Mouse (Mus musculus) urinary bladder, adult 2 months (tissue): ENCODE results near the gene Lin52. TPM values are rescaled to one million over a fixed set of nuclear protein-coding genes. Genes with fewer than 3 reads are reported as not detected.
"Not testable (repeated sequence)": the region's sequence is repeated elsewhere in the genome, so short reads cannot be mapped to it uniquely, and the experiment has no call there.

ENCODE experiments used
- DNase-seq: peaks from one replicate; pipeline ENCODE4 v3.0.0; 2022; ENCODE audit warnings: low spot score
- polyA plus RNA-seq: library from polyadenylated mRNA; depleted of rRNA; stranded (reverse); fragments of >200 nt; gene quantifications from 2 replicates; pipeline ENCODE4 v1.2.3, GENCODE M21; 2012

Lin52 gene
- polyA plus RNA-seq, 1 experiment: 17.0 TPM

- not testable (repeated sequence) for DNase-seq
Observed at GRCm38 (mm10) chr12:84539537-84539936, 88.3 kb downstream of the Lin52 start.

- no peak for DNase-seq
Observed at GRCm38 (mm10) chr12:84541391-84541958, 90.3 kb downstream of the Lin52 start.

DNA sequence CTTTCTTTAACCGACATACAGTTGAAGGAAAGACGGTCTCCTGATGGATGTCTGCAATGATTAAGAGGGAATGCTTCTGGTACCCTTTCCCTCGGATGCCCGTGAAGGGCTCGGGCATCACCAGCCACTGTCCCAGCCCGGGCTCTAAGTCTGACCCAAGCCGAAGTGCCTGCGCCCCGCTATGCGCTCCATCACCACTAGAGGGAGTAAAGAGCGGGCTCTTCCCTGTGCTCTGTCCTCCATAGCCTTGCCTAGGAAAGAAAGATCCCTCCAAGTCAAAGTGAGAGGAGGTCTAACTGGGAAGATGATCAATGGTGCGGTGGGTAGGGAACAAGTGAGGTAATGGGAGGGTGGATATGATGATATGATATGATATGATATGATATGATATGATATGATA, 94.8 kb downstream of the Lin52 start:
- peak; percentile 31 for DNase-seq

DNA sequence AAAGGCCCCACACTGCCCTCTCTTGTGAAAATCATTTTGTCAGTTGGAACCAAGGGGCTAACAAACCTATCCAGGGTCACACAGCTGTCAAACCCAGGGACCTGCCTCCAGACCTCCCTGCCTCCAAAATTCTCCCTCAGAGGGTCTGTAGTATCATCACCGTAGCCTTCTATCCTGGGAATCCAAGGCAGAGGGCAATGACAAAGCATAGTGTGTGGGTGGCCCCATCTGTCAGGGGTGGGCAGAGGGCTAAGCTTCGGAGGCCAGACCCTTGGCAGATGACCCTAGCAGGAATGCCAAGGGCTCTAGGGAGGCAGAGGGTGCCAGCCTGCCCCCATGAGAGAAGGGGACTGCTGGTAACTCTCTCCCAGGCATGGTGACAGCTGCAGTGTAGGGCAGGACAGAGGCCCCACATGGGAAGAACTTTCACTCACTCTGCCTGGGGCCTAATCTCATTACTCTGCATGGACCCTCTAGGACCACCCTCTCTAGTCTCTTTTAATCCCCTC, 95.4 kb downstream of the Lin52 start:
- DNase-seq: no peak

- DNase-seq: no peak
Observed at GRCm38 (mm10) chr12:84548251-84548650, 97.0 kb downstream of the Lin52 start.

- no peak for DNase-seq
Observed at GRCm38 (mm10) chr12:84555218-84555617, 104.0 kb downstream of the Lin52 start.

DNA sequence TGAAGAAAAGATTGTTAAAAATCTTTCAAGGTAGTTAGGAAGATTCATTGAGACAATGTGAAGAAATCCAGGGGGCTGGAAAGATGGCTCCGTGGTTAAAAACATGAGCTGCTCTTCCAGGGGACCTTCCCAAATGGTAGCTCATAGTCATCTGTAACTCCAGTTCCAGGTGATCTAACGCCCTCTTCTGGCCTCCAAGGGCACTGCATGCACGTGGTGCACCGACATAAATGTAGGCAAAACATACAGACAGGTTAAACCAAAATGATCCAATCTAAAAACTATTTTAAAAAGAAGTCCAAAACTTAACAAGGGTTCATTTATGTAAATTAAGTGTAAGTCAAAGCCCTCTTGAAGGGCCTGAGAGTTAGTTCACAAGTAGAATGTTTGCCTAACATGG, 111.3 kb downstream of the Lin52 start:
- DNase-seq: no peak

DNA sequence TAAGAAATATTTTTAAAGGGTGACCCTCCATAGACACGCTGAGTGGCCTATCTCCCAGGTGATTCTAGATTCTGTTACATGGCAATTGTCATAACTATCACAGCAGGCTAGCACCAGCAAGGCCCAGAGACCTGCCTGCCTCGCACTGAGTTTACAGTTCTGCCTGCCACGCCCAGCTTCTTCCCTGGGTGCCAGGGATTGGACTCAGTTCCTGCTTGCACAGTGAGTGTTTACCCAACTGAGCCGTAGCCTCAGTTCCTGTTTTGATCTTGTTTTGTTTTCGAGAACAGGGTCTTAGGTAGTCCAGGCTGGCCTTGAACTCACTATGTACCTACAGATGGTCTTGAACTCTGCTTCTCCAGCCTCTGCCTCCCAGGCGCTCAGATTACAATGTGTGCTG, 116.4 kb downstream of the Lin52 start:
- DNase-seq: no peak

DNA sequence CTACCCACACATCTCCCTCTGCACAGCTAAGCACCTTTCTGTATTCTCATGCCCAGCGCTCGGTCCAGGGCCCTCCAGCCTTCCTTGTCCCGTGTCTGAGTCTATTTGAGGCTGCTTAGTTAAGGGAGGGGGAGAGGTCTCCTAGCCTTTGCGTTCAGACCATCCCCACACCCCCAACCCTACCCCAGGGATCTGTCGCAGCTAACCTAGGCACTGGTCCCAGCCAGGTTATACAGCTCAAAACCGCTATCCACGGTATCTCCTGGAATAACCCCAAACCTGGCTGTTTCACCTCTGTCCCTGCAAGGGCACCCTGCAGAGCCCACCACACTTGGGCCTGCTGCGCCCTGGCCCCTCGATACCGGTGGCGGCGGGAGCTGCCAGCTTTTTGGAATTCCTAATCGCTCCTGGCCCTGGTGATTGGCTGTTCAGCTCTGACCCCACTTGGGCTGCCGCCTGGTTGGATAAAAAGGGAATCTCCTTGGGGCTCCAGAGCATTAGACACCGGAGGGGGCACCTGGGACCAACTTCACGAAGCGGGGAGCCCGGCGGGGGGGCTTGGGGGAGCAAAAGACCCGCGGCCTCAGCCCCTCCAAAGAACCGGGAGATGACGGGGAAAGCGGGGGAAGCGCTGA, 118.2 kb downstream of the Lin52 start, which contains the start of gene Vsx2:
Vsx2 (plus strand) TSS at position 427 of the 635 bp plus-strand sequence.
- no peak for DNase-seq

GRCm38 (mm10) chr12:84569976-84570693, 118.9 kb downstream of the Lin52 start:
- no peak for DNase-seq

GRCm38 (mm10) chr12:84570694-84571415, 119.6 kb downstream of the Lin52 start:
- no peak for DNase-seq

GRCm38 (mm10) chr12:84571466-84572340, 120.5 kb downstream of the Lin52 start:
- DNase-seq: peak; percentile 25

DNA sequence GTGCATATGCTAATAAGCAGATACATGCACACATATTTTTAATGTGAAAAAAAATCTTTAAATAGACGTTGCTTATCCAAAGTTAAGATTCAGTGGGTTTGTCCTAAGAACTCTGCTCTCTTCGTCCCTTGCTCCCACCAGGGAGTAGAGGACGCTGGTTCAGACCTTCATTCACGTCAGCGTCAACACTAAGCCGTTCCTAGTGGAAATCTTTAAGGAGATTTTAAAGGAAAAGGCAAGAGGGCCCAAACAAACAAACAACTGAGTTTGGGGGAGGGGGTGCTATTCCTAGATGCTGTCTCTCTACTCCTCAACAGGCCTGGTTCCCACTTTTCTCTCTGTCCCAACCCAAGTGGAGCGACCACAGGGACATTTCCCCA, 121.1 kb downstream of the Lin52 start:
- no peak for DNase-seq

DNA sequence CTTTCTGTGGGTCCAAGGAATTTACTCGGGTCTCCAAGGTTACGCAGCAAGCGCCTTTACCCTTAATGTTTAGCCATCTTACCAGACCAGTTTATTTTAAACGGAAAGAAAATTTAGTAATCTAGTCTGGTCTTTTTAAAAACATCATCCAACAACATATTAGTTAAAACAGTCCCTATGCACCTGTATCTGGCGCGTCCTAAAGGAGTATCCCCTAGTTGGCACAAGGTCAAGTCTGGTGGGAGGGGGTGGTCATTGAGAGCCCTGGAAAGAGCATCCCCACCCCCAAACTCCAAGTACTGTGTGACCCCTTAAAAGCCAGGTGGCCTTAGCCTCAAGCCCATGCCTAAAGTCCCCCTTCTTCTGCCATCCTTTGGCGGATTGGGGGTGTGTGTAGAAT, 121.9 kb downstream of the Lin52 start:
- DNase-seq: no peak

DNA sequence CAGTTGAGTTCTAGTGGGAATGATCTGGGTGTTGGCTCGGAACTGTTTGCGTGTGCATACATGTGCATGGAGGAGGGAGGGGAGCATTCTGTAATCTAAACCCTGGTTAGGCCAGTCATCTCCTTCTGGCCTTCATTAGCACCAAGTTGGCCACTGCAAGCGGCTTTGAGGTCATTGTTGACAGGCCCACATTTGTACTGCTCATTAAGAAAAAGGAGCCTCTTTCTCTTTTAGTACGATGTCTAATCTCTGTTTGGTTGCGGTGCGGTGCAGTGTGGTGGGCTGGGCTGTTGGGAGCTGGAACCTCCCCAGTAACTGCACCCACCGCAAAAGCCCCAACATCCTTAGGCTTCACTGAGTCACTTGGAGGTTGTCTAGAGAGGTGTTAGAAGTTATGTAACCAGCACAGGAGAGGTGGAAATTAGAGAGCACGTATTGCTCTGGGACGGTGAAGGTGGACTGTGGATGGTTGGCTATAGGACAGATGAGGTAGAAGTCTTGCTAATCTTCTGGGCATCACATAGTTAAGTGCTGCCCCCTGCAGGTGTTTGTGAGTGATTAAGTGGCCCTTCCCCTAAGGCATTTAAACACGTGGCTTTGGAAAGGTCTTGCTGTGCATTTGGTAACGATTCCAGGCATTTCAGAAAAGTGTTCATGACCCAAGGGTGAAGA, 126.7 kb downstream of the Lin52 start:
- DNase-seq: no peak

GRCm38 (mm10) chr12:84578440-84578770, 127.2 kb downstream of the Lin52 start:
- no peak for DNase-seq

GRCm38 (mm10) chr12:84581285-84581684, 130.1 kb downstream of the Lin52 start:
- DNase-seq: no peak

DNA sequence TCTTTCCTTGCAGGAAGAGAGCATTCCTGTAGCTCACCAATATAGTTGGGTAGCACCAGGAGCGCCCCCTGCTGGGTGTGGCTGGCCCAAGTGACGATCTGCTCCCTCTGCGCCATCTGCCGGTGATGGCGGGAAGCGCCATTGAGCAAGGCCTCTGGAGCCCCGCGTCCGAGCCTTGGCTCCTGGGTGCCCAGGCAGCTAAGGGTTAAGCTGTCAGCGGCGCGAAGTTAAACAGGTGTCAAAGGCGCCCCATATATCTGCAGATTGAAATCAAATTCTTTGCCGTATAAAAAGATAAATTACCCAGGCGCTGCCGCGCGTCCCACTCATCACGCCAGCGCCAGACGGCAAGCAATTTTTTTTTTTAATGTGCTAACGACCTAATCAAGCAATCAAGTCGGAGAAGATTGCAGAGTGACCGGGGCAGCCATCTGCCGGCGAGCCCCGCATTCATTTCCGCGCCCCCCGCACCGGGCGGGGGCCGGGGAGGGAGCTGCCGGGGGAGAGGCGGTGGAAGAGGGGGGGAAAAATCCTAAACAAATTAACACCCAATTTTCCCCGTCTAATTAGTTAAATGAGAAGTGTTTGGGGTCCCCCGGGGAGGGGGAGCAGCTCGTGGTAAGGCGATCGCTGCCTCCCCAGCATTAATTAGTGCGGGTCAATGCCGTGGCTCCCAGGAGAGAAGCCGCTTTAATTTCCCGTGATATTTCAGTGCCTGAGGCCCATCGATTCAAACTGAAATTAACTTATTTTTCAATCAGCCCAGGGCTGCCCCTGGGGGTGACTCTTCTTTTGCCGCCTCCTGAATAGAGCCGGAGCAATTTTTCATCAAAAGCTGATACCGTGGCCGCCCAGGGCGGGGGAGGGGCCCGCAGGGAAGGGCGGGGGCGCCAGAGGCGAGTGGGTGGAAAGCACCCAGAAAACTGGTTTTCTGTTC, 138.9 kb downstream of the Lin52 start:
- peak; percentile 88 for DNase-seq
